Mouse (Mus musculus): ENCODE measurements around the gene Tle1. TPM values are rescaled to one million over a fixed set of nuclear protein-coding genes. Genes with fewer than 3 reads are reported as not detected.

The Tle1 gene
- total RNA-seq, 2 experiments from 2014 or later: 77.1 to 87.0 TPM

- Histone ChIP-seq H3K4me3 (no peak overlapping the region), H3K27ac (no peak overlapping the region)
- no peak for TF ChIP-seq CTCF (conservative IDR thresholded peaks at IDR 0.05)
- no peak for DNase-seq (ENCODE audit: low spot score in 2 of 2)
Observed at GRCm38 (mm10) chr4:72150460-72151131, 50.1 kb downstream of the Tle1 start.

- Histone ChIP-seq H3K27ac (peak overlapping the region; percentile 60), H3K4me3 (no peak overlapping the region)
- no peak for TF ChIP-seq CTCF (conservative IDR thresholded peaks at IDR 0.05)
- DNase-seq (ENCODE audit: low spot score in 2 of 2): no peak
Observed at GRCm38 (mm10) chr4:72146003-72146402, 54.7 kb downstream of the Tle1 start.

GRCm38 (mm10) chr4:72144541-72144940, 56.2 kb downstream of the Tle1 start:
- Histone ChIP-seq H3K27ac (peak overlapping the region; percentile 60), H3K4me3 (no peak overlapping the region)
- peak; percentile 49 to 69 for DNase-seq (ENCODE audit: low spot score in 2 of 2)
- TF ChIP-seq CTCF (conservative IDR thresholded peaks at IDR 0.05): no peak

GRCm38 (mm10) chr4:72140706-72141105, 60.0 kb downstream of the Tle1 start:
- DNase-seq (ENCODE audit: low spot score in 2 of 2): no peak
- Histone ChIP-seq H3K27ac (no peak overlapping the region), H3K4me3 (no peak overlapping the region)
- TF ChIP-seq CTCF (conservative IDR thresholded peaks at IDR 0.05): no peak

- H3K4me3 ChIP-seq: no peak overlapping the region
- peak overlapping the region; percentile 15; the same call in 1 of the 2 replicates for H3K27ac ChIP-seq
- no peak for TF ChIP-seq CTCF (conservative IDR thresholded peaks at IDR 0.05)
- no peak for DNase-seq (ENCODE audit: low spot score in 2 of 2)
Observed at GRCm38 (mm10) chr4:72139475-72140120, 61.1 kb downstream of the Tle1 start.

- H3K4me3 ChIP-seq: no peak overlapping the region
- no peak for DNase-seq (ENCODE audit: low spot score in 2 of 2)
- H3K27ac ChIP-seq: no peak overlapping the region
- no peak for TF ChIP-seq CTCF (conservative IDR thresholded peaks at IDR 0.05)
Observed at GRCm38 (mm10) chr4:72138264-72139080, 62.2 kb downstream of the Tle1 start.

- no peak for TF ChIP-seq CTCF (conservative IDR thresholded peaks at IDR 0.05)
- peak; percentile 43 to 49 for DNase-seq (ENCODE audit: low spot score in 2 of 2)
- peak overlapping the region; percentile 43; the same call in 1 of the 2 replicates for H3K27ac ChIP-seq
- H3K4me3 ChIP-seq: no peak overlapping the region
Observed at GRCm38 (mm10) chr4:72132646-72133045, 68.1 kb downstream of the Tle1 start.

- H3K4me3 ChIP-seq: no peak overlapping the region
- H3K27ac ChIP-seq: no peak overlapping the region; the same call in 1 of the 2 replicates
- no peak for DNase-seq (ENCODE audit: low spot score in 2 of 2)
- TF ChIP-seq CTCF (conservative IDR thresholded peaks at IDR 0.05): no peak
Observed at GRCm38 (mm10) chr4:72127596-72127995, 73.1 kb downstream of the Tle1 start.

GRCm38 (mm10) chr4:72124790-72125189, 75.9 kb downstream of the Tle1 start:
- no peak for TF ChIP-seq CTCF (conservative IDR thresholded peaks at IDR 0.05)
- Histone ChIP-seq H3K27ac (peak overlapping the region; percentile 28; the same call in 1 of the 2 replicates), H3K4me3 (no peak overlapping the region)
- no peak for DNase-seq (ENCODE audit: low spot score in 2 of 2)

- H3K4me3 ChIP-seq: no peak overlapping the region
- no peak overlapping the region for H3K27ac ChIP-seq
- TF ChIP-seq CTCF (conservative IDR thresholded peaks at IDR 0.05): no peak
- no peak for DNase-seq (ENCODE audit: low spot score in 2 of 2)
Observed at GRCm38 (mm10) chr4:72122837-72123236, 77.9 kb downstream of the Tle1 start.

- no peak for TF ChIP-seq CTCF (conservative IDR thresholded peaks at IDR 0.05)
- no peak overlapping the region for H3K27ac ChIP-seq
- H3K4me3 ChIP-seq: no peak overlapping the region
- no peak for DNase-seq (ENCODE audit: low spot score in 2 of 2)
Observed at GRCm38 (mm10) chr4:72122343-72122742, 78.4 kb downstream of the Tle1 start.

GRCm38 (mm10) chr4:72120050-72120449, 80.7 kb downstream of the Tle1 start:
- H3K27ac ChIP-seq: no peak overlapping the region
- DNase-seq (ENCODE audit: low spot score in 2 of 2): no peak
- H3K4me3 ChIP-seq: no peak overlapping the region
- no peak for TF ChIP-seq CTCF (conservative IDR thresholded peaks at IDR 0.05)

GRCm38 (mm10) chr4:72105702-72106101, 95.0 kb downstream of the Tle1 start:
- H3K4me3 ChIP-seq: no peak overlapping the region
- TF ChIP-seq CTCF (conservative IDR thresholded peaks at IDR 0.05): no peak
- no peak for DNase-seq (ENCODE audit: low spot score in 2 of 2)
- H3K27ac ChIP-seq: peak overlapping the region; percentile 33; the same call in 1 of the 2 replicates
